Mouse (Mus musculus): Measurements from ENCODE around the gene Gys1.

GRCm38 (mm10) chr7:45386077-45386476 is 48.6 kb upstream of the Gys1 start:
- no peak for TF ChIP-seq POLR2A (IDR thresholded peaks at IDR 0.05; ENCODE audit: low read depth, low read length)
- no peak for TF ChIP-seq CTCF (IDR thresholded peaks at IDR 0.05; ENCODE audit: extremely low read depth, insufficient read length, insufficient replicate concordance, low read depth, low read length)
